Mouse (Mus musculus): Measurements from ENCODE around the gene Zfp78. TPM values are rescaled to one million over a fixed set of nuclear protein-coding genes. Genes with fewer than 3 reads are reported as not detected.
"Not testable (repeated sequence)": the region's sequence is repeated elsewhere in the genome, so short reads cannot be mapped to it uniquely, and the experiment has no call there.

Gene Zfp78
- 1 to 10 TPM; 1.4 to 2.2 TPM for total RNA-seq (2021)
- long read RNA-seq, experiment 1, partial matches to known transcripts = 0 of 1 reads
- long read RNA-seq, experiment 1, other reads (novel, unspliced or antisense) = 1 of 1 reads
- long read RNA-seq, experiment 2, partial matches to known transcripts = 0 of 4 reads
- long read RNA-seq, experiment 2, other reads (novel, unspliced or antisense) = 3 of 4 reads

- intact Hi-C loops (cut with DNase I) = no loop called here
- DNase-seq = peak in 1 of 2 experiments; percentile 74
Observed at GRCm38 (mm10) chr7:6363047-6363488, at the start of gene Zfp78. Gene Zfp78 (plus strand): TSS chr7:6363280.

GRCm38 (mm10) chr7:6330458-6331232 is 32.4 kb upstream of the Zfp78 start:
- DNase-seq = no peak
- intact Hi-C loops (cut with DNase I) = loop anchor here (5.0 kb wide), 1 partner anchor 43 kb away; the partner anchor contains the start of gene Zfp667

- peak; percentile 68 to 70 for DNase-seq
- intact Hi-C loops (cut with DNase I) = loop anchor here (5.0 kb wide), 1 partner anchor 44 kb away; the partner anchor contains the start of gene Zfp667
Observed at GRCm38 (mm10) chr7:6331233-6331956, 31.7 kb upstream of the Zfp78 start, which contains the start of gene Zfp583. Gene Zfp583 (minus strand): TSS chr7:6331285.

GRCm38 (mm10) chr7:6339865-6340264 is 23.2 kb upstream of the Zfp78 start:
- no peak for DNase-seq
- intact Hi-C loops (cut with DNase I) = no loop called here

- peak in 1 of 2 experiments; percentile 34 for DNase-seq
- intact Hi-C loops (cut with DNase I) = no loop called here
Observed at GRCm38 (mm10) chr7:6343501-6344071, 19.5 kb upstream of the Zfp78 start, which contains the start of gene Gm3854. Gene Gm3854 (plus strand): TSS chr7:6343759.

GRCm38 (mm10) chr7:6344124-6344523 is 19.0 kb upstream of the Zfp78 start:
- intact Hi-C loops (cut with DNase I) = no loop called here
- DNase-seq = no peak

GRCm38 (mm10) chr7:6358121-6358520 is 5.0 kb upstream of the Zfp78 start:
- intact Hi-C loops (cut with DNase I) = loop anchor here (5.0 to 10.0 kb wide), 3 partner anchors 337 to 579 kb away; partner anchors contain the start of gene Zim1
- DNase-seq = no peak

- intact Hi-C loops (cut with DNase I) = loop anchor here (1.0 to 10.0 kb wide), 4 partner anchors 71 to 578 kb away; partner anchors contain the start of gene Zim1
- no peak for DNase-seq
Observed at GRCm38 (mm10) chr7:6358937-6359590, 4.0 kb upstream of the Zfp78 start.

- intact Hi-C loops (cut with DNase I) = no loop called here
- no peak for DNase-seq
Observed at GRCm38 (mm10) chr7:6360477-6361060, 2.5 kb upstream of the Zfp78 start.

GRCm38 (mm10) chr7:6361756-6362155 is 1.3 kb upstream of the Zfp78 start:
- no peak for DNase-seq
- intact Hi-C loops (cut with DNase I) = no loop called here

GRCm38 (mm10) chr7:6362268-6363046 is 623 bp upstream of the Zfp78 start:
- DNase-seq = peak; percentile 95 to 96
- intact Hi-C loops (cut with DNase I) = no loop called here

GRCm38 (mm10) chr7:6364761-6365160 is 1.7 kb downstream of the Zfp78 start:
- intact Hi-C loops (cut with DNase I) = no loop called here
- no peak for DNase-seq

- intact Hi-C loops (cut with DNase I) = no loop called here
- DNase-seq = no peak
Observed at GRCm38 (mm10) chr7:6367185-6367584, 4.1 kb downstream of the Zfp78 start.

- intact Hi-C loops (cut with DNase I); DNase-seq: not testable (repeated sequence)
Observed at GRCm38 (mm10) chr7:6368146-6368545, 5.1 kb downstream of the Zfp78 start.

- no peak for DNase-seq
- intact Hi-C loops (cut with DNase I) = no loop called here
Observed at GRCm38 (mm10) chr7:6369460-6369859, 6.4 kb downstream of the Zfp78 start.

GRCm38 (mm10) chr7:6372993-6373392 is 9.9 kb downstream of the Zfp78 start:
- intact Hi-C loops (cut with DNase I) = no loop called here

GRCm38 (mm10) chr7:6378441-6378840 is 15.4 kb downstream of the Zfp78 start:
- no peak for DNase-seq
- intact Hi-C loops (cut with DNase I) = no loop called here

More at GRCm38 (mm10) chr7:6372993-6373392, 9.9 kb downstream of the Zfp78 start:
- no peak for DNase-seq

GRCm38 (mm10) chr7:6381431-6381830 is 18.4 kb downstream of the Zfp78 start:
- intact Hi-C loops (cut with DNase I) = no loop called here
- DNase-seq = no peak

GRCm38 (mm10) chr7:6383044-6383455 is 20.0 kb downstream of the Zfp78 start, which contains the start of gene Zfp28:
Gene Zfp28 (plus strand): TSS chr7:6383295.
- peak; percentile 86 to 90 for DNase-seq
- intact Hi-C loops (cut with DNase I) = no loop called here

Data from gastrocnemius, postnatal 36 days (tissue).